Mouse (Mus musculus) liver, embryonic 13.5 days (tissue): ENCODE measurements around the gene Obox8. TPM values are rescaled to one million over a fixed set of nuclear protein-coding genes. Genes with fewer than 3 reads are reported as not detected.

ENCODE experiments used
- ATAC-seq: fragments of 200-750 bp; cut with Nextera tagmentation; 2 replicates; pipeline ENCODE4 v1.8.0; 2017; ENCODE audit warnings: low read depth, mild to moderate bottlenecking, moderate number of reproducible peaks, moderate library complexity
- DNase-seq: peaks from one replicate; pipeline ENCODE4 v3.0.0; 2022
- H3K27ac ChIP-seq: fragments of 300-500 bp; sonication (generic); 2 replicates; pipeline ENCODE4 v1.5.1; 2015; ENCODE audit warnings: moderate library complexity, mild to moderate bottlenecking, inconsistent platforms
- H3K27me3 ChIP-seq: fragments of 300-500 bp; sonication (generic); 2 replicates; pipeline ENCODE4 v1.6.1; 2015; ENCODE audit warnings: mild to moderate bottlenecking, inconsistent platforms
- H3K36me3 ChIP-seq: fragments of 300-500 bp; sonication (generic); 2 replicates; pipeline ENCODE4 v1.6.1; 2015; ENCODE audit warnings: mild to moderate bottlenecking, inconsistent platforms
- H3K4me1 ChIP-seq: fragments of 300-500 bp; sonication (generic); replicated peaks from 2 replicates; pipeline ENCODE4 v1.6.1; 2015; ENCODE audit warnings: inconsistent platforms
- H3K4me2 ChIP-seq: fragments of 300-500 bp; sonication (generic); 2 replicates; pipeline ENCODE4 v1.6.1; 2015; ENCODE audit warnings: inconsistent platforms, mild to moderate bottlenecking, moderate library complexity
- H3K4me3 ChIP-seq: fragments of 300-500 bp; sonication (generic); replicated peaks from 2 replicates; pipeline ENCODE4 v1.5.1; 2015; ENCODE audit warnings: mild to moderate bottlenecking, inconsistent platforms
- H3K9ac ChIP-seq: fragments of 300-500 bp; sonication (generic); 2 replicates; pipeline ENCODE4 v1.6.1; 2015; ENCODE audit warnings: mild to moderate bottlenecking, inconsistent platforms
- H3K9me3 ChIP-seq: fragments of 300-500 bp; sonication (generic); replicated peaks from 2 replicates; pipeline ENCODE4 v1.6.1; 2016; ENCODE audit warnings: inconsistent platforms
- WGBS: fragments of 180-500 bp; shearing (Covaris S2); methylation state at CpG from one replicate; pipeline ENCODE4 v1.1.7; 2015; ENCODE audit not compliant: insufficient replicate concordance; 5-methylcytosine and 5-hydroxymethylcytosine counted together
- polyA plus RNA-seq: library from polyadenylated mRNA; unstranded; fragments of >200 nt; fragmentation: Nextera tagmentation; extraction: Ambion mirVana; gene quantifications from 2 replicates; pipeline ENCODE4 v1.2.1, GENCODE M21; 2015

Gene Obox8
- polyA plus RNA-seq, result not detected in 2 replicates

DNA sequence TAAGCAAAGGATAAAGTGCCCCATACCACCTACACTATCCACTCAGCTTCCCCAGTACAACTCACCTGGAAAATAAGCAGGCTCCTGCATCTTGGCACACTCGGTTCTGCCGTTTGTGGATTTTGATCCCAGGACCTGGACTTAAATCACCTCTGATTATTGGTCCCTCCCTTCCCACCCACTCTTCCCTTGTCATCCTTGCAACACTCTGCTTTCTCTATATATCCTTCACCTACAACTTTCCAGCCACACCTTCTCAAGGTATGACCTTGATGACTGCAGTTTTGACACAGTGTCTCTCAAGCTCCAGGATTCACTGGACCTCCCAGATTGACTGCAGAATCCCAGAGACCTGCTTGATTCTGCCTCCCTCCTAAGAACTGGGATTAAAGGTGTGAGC, at the start of gene Obox8:
TSS of gene Obox8 (minus strand) at position 101 of the 400 bp plus-strand sequence.
- Histone ChIP-seq H3K36me3 (no peaks in the 10 kb centered on the region), H3K9ac (no peak within 1 kb of the TSS), H3K9me3 (no peaks in the 10 kb centered on the region), H3K27me3 (no peaks in the 10 kb centered on the region), H3K4me2 (no peak within 1 kb of the TSS), H3K27ac (no peak within 1 kb of the TSS), H3K4me3 (no peak within 1 kb of the TSS), H3K4me1 (no peaks in the 10 kb centered on the region)
- ATAC-seq (no peak), DNase-seq (no peak)
- WGBS, result 71% methylated on average over 2 of the region's 2 CpGs

DNA sequence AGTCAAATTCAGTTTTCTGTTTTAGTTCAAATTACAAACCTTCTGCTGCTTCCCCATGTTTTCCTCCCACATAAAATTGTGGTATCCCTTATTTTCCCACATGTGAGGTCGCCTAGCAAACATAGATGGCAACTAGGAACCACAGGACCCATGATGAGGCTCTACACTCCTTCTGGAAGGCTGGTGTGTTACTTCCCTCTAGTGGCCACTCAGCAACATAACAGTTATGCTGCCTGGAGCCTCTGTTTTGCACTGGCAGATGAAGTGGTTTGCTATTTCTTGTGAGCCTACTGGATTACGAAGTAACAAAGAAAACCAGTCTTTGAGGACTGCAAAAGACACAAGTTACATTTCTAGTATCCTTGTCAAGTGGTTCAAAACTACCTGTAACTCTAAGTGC, 16.1 kb downstream of the Obox8 start:
- no peaks in the 10 kb centered on the region for H3K36me3 ChIP-seq
- no peak overlapping the region for H3K9ac ChIP-seq
- WGBS, result 13% methylated on average over 2 of the region's 2 CpGs
- DNase-seq, result no peak
- ATAC-seq, result no peak
- H3K4me1 ChIP-seq, result no peaks in the 10 kb centered on the region
- no peaks in the 10 kb centered on the region for H3K27me3 ChIP-seq
- no peaks in the 10 kb centered on the region for H3K9me3 ChIP-seq
- no peak overlapping the region for H3K4me2 ChIP-seq
- H3K4me3 ChIP-seq, result no peak overlapping the region
- H3K27ac ChIP-seq, result no peak overlapping the region

DNA sequence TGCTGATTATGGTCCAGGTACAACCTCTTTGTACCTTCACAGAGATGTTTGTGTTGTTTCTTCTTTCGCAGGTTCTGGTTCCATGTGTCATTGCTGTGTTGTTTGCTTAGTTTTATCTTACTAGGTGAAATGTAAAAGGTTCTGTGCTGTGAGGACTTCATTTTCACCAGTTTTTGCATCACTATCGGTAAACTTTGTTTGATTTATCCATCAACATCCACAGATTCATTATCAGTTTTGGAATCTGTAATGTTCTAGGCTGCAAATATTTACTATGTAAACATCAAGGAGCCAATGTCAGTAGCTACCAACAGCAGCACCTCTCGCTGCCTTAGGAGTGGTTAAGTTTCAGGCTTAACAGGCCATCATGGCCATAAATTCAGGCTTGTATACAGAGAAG, 24.7 kb downstream of the Obox8 start:
- no peaks in the 10 kb centered on the region for H3K36me3 ChIP-seq
- no peak overlapping the region for H3K9ac ChIP-seq
- H3K9me3 ChIP-seq, result no peaks in the 10 kb centered on the region
- no peak for ATAC-seq
- DNase-seq, result no peak
- no peak overlapping the region for H3K4me3 ChIP-seq
- H3K4me2 ChIP-seq, result no peak overlapping the region
- no peak overlapping the region for H3K27ac ChIP-seq
- H3K27me3 ChIP-seq, result no peaks in the 10 kb centered on the region
- H3K4me1 ChIP-seq, result no peaks in the 10 kb centered on the region
- 44% methylated on average over 3 of the region's 3 CpGs for WGBS

DNA sequence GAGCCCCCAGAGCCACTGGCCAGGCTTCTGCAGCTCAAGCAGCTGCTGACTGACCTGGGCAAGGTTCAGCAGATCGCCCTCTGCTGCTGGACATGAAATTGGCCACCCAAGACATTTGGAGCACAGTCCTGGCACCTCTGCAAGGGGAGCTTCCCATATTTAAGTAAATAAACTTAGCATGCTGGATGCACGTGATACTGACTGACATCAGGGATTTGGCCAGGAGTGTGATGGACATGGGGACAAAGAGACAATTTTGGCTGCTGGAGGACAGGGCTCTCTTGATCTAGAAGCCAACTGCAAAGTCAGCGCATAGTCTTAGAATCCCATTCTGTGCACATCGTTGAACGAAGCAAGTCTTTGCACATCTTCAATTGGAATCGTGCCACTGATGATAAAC, 25.8 kb downstream of the Obox8 start:
- Histone ChIP-seq H3K4me2 (no peak overlapping the region), H3K4me1 (no peaks in the 10 kb centered on the region), H3K27ac (no peak overlapping the region), H3K27me3 (no peaks in the 10 kb centered on the region), H3K9me3 (no peaks in the 10 kb centered on the region), H3K9ac (no peak overlapping the region), H3K4me3 (no peak overlapping the region), H3K36me3 (no peaks in the 10 kb centered on the region)
- 65% methylated on average over 6 of the region's 6 CpGs for WGBS
- DNase-seq (no peak), ATAC-seq (no peak)

Other genes with a start within 250 kb of the Obox8 start
- gene Sult2a3, start 210.5 kb downstream of the Obox8 start, polyA plus RNA-seq, result not detected in 2 replicates
- not detected in 2 replicates for gene Sult2a6, start 78.7 kb downstream of the Obox8 start, polyA plus RNA-seq
- gene Sult2a8, start 113.2 kb upstream of the Obox8 start, polyA plus RNA-seq, result 3.7 and 5.1 TPM in 2 replicates
- gene Sult2a7, start 160.7 kb upstream of the Obox8 start, polyA plus RNA-seq, result not detected in 2 replicates
- gene Vmn1r90, start 229.9 kb upstream of the Obox8 start, polyA plus RNA-seq, result 0.03 TPM in 1 of 2 replicates, not detected in the other